Mouse (Mus musculus): Measurements from ENCODE around the gene Stard10.

DNA sequence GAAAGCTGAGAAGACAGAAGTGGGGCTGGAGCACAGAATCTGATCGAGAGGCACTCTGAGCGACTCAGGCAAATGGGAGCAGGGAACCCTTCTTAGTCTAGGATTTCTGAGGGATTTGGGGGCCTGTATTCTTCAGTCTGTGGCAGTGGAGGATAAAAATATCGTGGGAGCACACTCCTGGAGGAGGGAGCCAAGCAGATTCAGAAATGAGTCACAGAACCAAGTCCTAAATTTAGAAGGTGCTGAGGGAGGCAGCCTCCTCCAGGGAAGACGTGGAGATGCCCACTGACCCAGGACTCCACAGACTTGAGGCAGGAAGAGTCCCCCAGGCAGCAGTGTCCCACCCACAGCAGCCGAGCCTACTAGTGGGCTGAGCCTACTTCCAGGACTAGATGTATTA lies 2.5 kb upstream of the Stard10 start:
- no peak for TF ChIP-seq CTCF (IDR thresholded peaks at IDR 0.05; ENCODE audit: control insufficient read depth, insufficient read depth, low read length)
- TF ChIP-seq POLR2A (IDR thresholded peaks at IDR 0.05; ENCODE audit: borderline replicate concordance, control insufficient read depth, low read depth, low read length), result no peak

Data from bone marrow, adult 2 months (tissue).